Mouse (Mus musculus): ENCODE results near the gene Ccar1. TPM values are rescaled to one million over a fixed set of nuclear protein-coding genes. Genes with fewer than 3 reads are reported as not detected.
"Not testable (repeated sequence)": the region's sequence is repeated elsewhere in the genome, so short reads cannot be mapped to it uniquely, and the experiment has no call there.

The Ccar1 gene
- polyA plus RNA-seq, 1 experiment = 108 TPM

DNA sequence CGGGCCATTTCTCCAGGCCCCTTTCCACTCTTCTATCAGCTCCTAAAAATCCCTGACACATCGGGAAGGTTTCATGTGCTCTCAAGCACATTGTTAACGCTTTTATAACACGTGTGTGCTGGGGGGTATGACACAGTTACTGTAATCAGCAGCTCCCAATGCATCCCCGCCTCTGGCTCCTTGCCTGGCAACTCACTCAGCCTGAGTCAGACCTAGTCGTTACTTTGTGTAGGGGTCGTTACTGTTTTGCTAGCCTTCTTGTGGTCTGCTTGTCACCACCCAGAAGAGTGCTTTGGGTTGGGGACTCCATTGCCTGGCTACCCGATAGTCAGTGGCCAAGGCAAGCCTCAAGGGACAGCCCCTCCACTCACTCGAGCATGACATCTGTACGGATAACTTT, 61.3 kb downstream of the Ccar1 start:
- TF ChIP-seq POLR2A (IDR thresholded peaks at IDR 0.05; ENCODE audit: low read depth, low read length) (no peak), CTCF (IDR thresholded peaks at IDR 0.05; ENCODE audit: borderline replicate concordance, insufficient read depth, low read length) (no peak)
- no peaks in the 10 kb centered on the region; the same call in none of the 2 replicates for H3K4me1 ChIP-seq (ENCODE audit: control insufficient read depth, insufficient read depth, low read length)
- H3K4me3 ChIP-seq (ENCODE audit: insufficient read depth, low read length) = no peak overlapping the region

DNA sequence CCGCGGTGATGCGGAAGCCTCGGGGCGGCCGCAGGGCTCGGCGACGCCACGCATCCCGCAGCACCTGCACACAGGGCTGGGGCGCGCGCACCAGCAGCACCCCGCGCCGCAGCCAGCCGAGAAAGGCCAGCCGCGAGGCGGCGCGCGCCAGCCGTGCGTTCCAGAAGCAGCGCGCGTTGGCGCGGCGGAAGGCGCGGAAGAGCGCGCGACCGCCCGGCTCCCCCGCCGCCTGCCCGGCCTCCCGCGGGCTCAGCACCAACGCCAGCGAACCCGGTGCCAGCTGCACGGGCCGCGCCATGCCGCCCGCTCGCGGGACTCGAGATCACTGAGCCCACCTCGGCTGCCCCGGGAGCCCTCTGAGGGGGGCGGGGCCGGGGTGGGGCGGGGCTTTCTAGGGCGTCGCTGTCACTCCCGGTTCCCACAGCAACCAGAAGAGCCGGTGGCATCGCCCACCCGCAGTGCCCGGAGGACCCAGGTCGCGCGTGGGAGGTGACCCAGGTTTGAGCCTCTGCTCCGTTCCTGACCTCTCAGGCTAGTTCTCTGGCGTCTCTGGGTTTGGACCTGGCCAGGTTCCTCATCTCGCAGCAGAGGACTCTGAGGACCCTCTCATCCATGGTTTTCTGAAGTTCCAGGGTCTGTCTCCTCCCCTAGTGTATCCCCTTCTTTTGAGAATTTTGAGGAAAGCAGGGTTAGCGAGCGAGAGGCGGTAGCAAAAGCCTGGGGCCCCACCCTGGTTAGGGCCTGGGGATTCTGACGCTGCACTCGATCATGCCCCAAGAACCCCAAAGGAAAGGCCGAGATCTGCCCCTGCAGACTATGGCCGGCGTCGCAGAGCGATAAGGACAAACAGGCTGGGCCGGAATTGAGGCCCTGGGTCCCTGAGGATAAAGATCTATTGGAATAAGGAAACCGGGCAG, 66.1 kb downstream of the Ccar1 start, which contains the start of gene Stox1:
Gene Stox1 (minus strand): TSS at position 358 of the 917 bp plus-strand sequence.
- no peak within 1 kb of the TSS for H3K27ac ChIP-seq (ENCODE audit: insufficient read depth, low read length)

More for the DNA sequence above, 61.3 kb downstream of the Ccar1 start:
- no peak overlapping the region for H3K27ac ChIP-seq (ENCODE audit: insufficient read depth, low read length)

DNA sequence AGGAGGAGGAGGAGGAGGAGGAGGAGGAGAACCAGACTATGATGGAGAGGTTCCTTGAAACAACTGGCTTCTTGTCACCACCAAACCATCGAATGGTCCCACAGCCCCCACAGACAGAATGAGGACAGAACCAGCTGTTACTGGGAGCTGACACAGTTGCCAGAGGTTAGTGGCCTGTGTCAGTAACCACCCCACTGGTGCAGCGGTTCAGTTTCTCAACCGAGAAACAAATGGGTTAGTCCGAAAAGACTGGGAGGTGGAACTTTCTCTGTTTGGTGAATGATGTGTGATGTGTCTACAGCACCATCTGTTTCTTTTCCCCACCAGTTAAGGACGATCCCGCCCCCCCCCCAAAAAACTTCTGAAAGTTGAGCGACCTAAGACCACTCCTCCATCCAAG, 67.2 kb downstream of the Ccar1 start:
- Histone ChIP-seq H3K4me1 (ENCODE audit: control insufficient read depth, insufficient read depth, low read length) (no peaks in the 10 kb centered on the region; the same call in 1 of the 2 replicates), H3K4me3 (ENCODE audit: insufficient read depth, low read length) (no peak overlapping the region), H3K27ac (ENCODE audit: insufficient read depth, low read length) (no peak overlapping the region)
- TF ChIP-seq CTCF (IDR thresholded peaks at IDR 0.05; ENCODE audit: borderline replicate concordance, insufficient read depth, low read length) = no peak
- no peak for TF ChIP-seq POLR2A (IDR thresholded peaks at IDR 0.05; ENCODE audit: low read depth, low read length)

More for the DNA sequence above, 66.1 kb downstream of the Ccar1 start, which contains the start of gene Stox1:
- Histone ChIP-seq H3K4me1 (ENCODE audit: control insufficient read depth, insufficient read depth, low read length) (no peaks in the 10 kb centered on the region; the same call in none of the 2 replicates), H3K4me3 (ENCODE audit: insufficient read depth, low read length) (peak within 1 kb of the TSS; percentile 50)
- TF ChIP-seq POLR2A (IDR thresholded peaks at IDR 0.05; ENCODE audit: low read depth, low read length) = no peak
- TF ChIP-seq CTCF (IDR thresholded peaks at IDR 0.05; ENCODE audit: borderline replicate concordance, insufficient read depth, low read length) = peak; percentile 47

DNA sequence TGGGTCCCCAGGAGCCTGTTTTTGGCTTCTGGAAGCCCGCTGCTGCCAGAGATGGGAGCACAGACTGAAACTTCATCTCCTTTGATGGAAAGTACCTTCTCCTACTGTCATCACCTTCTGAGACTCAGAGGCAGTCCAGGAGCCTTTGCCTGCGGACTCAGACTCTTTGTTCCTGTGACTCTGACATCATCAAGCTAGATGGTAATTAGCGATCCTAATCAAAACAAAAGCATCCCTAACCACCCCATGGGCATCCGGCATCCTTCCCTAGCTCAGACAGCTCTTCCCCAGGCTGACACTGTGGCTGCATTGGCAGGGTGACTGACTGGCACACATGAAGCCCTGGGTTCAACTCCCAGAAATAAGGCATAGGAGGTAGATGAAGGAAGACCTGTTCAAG, 69.4 kb downstream of the Ccar1 start:
- Histone ChIP-seq H3K4me3 (ENCODE audit: insufficient read depth, low read length) (no peak overlapping the region), H3K4me1 (ENCODE audit: control insufficient read depth, insufficient read depth, low read length) (no peaks in the 10 kb centered on the region; the same call in 1 of the 2 replicates), H3K27ac (ENCODE audit: insufficient read depth, low read length) (no peak overlapping the region)
- TF ChIP-seq CTCF (IDR thresholded peaks at IDR 0.05; ENCODE audit: borderline replicate concordance, insufficient read depth, low read length) (no peak), POLR2A (IDR thresholded peaks at IDR 0.05; ENCODE audit: low read depth, low read length) (no peak)

DNA sequence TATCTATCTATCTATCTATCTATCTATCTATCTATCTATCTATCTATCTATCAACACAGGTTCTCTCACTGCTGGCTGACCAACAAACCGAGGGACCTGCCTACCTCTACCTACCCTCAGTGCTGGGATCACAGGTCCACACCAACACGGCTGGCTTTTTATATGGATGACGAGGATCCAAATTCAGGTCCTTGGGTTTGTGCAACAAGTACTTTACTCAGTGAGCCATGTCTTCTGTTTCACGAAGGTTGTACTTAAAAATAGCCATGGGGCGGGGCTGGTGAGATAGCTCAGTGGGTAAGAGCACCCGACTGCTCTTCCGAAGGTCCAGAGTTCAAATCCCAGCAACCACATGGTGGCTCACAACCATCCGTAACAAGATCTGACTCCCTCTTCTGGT, 71.5 kb downstream of the Ccar1 start:
- H3K4me3 ChIP-seq (ENCODE audit: insufficient read depth, low read length); H3K27ac ChIP-seq (ENCODE audit: insufficient read depth, low read length); H3K4me1 ChIP-seq (ENCODE audit: control insufficient read depth, insufficient read depth, low read length): not testable (repeated sequence)

DNA sequence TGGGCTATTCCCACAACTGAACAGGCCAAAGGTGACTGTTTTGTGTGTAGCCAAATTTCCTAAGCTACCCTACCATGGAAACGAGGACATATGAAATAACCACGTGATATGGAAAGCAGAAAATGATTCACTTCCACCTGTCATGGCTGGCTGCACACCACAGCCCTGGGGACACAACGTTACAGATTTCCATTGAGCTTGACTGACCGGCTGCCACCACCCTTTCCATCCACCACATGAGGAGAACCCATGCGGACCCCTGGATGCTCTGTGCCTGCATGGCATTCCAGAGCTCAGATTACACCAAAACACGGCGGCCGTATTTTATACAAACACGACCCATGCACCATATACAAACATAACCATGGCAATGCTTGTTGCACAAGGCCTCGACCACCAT, 78.6 kb downstream of the Ccar1 start:
- Histone ChIP-seq H3K4me3 (ENCODE audit: insufficient read depth, low read length) (no peak overlapping the region), H3K4me1 (ENCODE audit: control insufficient read depth, insufficient read depth, low read length) (no peaks in the 10 kb centered on the region), H3K27ac (ENCODE audit: insufficient read depth, low read length) (no peak overlapping the region)
- TF ChIP-seq CTCF (IDR thresholded peaks at IDR 0.05; ENCODE audit: borderline replicate concordance, insufficient read depth, low read length) = no peak
- TF ChIP-seq POLR2A (IDR thresholded peaks at IDR 0.05; ENCODE audit: low read depth, low read length) = no peak

DNA sequence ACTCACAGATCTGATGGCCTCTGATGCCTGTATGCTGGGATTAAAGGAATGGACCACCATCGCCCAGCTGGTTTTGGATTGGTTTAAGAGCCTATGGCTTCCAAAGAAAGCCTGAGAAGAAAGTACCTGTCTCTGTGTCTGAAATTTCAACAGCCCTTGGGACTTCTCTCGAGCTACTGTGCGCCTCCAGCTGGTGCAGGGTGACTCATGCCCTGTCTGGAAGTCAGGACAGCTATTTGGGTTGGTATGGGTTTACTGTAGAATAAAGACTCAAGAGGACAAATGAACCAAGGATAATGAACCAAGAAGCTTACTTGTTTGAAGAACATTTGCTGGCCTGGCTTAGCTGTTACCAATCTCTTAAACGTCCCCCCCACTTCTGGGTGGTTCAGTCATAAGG, 88.5 kb downstream of the Ccar1 start:
- Histone ChIP-seq H3K27ac (ENCODE audit: insufficient read depth, low read length) (no peak overlapping the region), H3K4me1 (ENCODE audit: control insufficient read depth, insufficient read depth, low read length) (no peaks in the 10 kb centered on the region), H3K4me3 (ENCODE audit: insufficient read depth, low read length) (no peak overlapping the region)
- TF ChIP-seq CTCF (IDR thresholded peaks at IDR 0.05; ENCODE audit: borderline replicate concordance, insufficient read depth, low read length) (no peak), POLR2A (IDR thresholded peaks at IDR 0.05; ENCODE audit: low read depth, low read length) (no peak)

DNA sequence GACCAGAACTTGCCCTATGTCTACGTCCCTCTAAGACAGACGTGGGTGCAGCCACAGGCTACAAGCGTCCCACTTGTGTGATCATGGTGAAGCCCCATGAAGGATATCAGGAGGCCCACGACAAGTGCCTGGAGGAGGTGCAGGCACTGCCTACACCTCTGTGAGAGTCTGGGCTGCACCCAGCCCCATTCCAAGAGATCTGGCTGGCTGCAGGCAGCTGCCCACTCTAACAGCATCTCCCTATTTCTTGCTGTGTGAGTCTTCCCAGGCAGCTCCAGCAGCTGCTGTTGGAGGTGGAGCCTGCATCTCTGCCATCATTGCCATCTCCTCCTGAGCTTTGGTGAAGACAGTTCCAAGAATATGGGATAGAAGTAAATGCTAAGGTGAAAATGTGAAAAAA, 89.7 kb downstream of the Ccar1 start:
- no peak overlapping the region for H3K4me3 ChIP-seq (ENCODE audit: insufficient read depth, low read length)
- TF ChIP-seq CTCF (IDR thresholded peaks at IDR 0.05; ENCODE audit: borderline replicate concordance, insufficient read depth, low read length) (no peak), POLR2A (IDR thresholded peaks at IDR 0.05; ENCODE audit: low read depth, low read length) (no peak)
- no peaks in the 10 kb centered on the region for H3K4me1 ChIP-seq (ENCODE audit: control insufficient read depth, insufficient read depth, low read length)
- H3K27ac ChIP-seq (ENCODE audit: insufficient read depth, low read length) = no peak overlapping the region

Other genes with a start within 250 kb of the Ccar1 start
- 34.4 and 37.0 TPM in 2 replicates for gene Kif1bp, start 213.8 kb downstream of the Ccar1 start, polyA plus RNA-seq (2011; ENCODE audit: insufficient read length, low read depth, missing spikeins)
- 68.2 and 82.4 TPM in 2 replicates for gene Ddx21, start 190.0 kb downstream of the Ccar1 start, polyA plus RNA-seq (2011; ENCODE audit: insufficient read length, low read depth, missing spikeins)
- 119 and 165 TPM in 2 replicates for gene Ddx50, start 141.1 kb downstream of the Ccar1 start, polyA plus RNA-seq (2011; ENCODE audit: insufficient read length, low read depth, missing spikeins)
- gene Stox1, start 66.2 kb downstream of the Ccar1 start, polyA plus RNA-seq (2011; ENCODE audit: insufficient read length, low read depth, missing spikeins) = not detected in 2 replicates
- gene Tet1, start 116.7 kb upstream of the Ccar1 start, polyA plus RNA-seq (2011; ENCODE audit: insufficient read length, low read depth, missing spikeins) = 2.4 and 8.8 TPM in 2 replicates
- 16.6 and 18.6 TPM in 2 replicates for gene Slc25a16, start 128.3 kb upstream of the Ccar1 start, polyA plus RNA-seq (2011; ENCODE audit: insufficient read length, low read depth, missing spikeins)
- gene Dna2, start 154.7 kb upstream of the Ccar1 start, polyA plus RNA-seq (2011; ENCODE audit: insufficient read length, low read depth, missing spikeins) = 4.7 and 5.1 TPM in 2 replicates
- 22.0 and 22.4 TPM in 2 replicates for gene Rufy2, start 187.9 kb upstream of the Ccar1 start, polyA plus RNA-seq (2011; ENCODE audit: insufficient read length, low read depth, missing spikeins)
- 47.6 and 68.4 TPM in 2 replicates for gene Hnrnph3, start 231.9 kb upstream of the Ccar1 start, polyA plus RNA-seq (2011; ENCODE audit: insufficient read length, low read depth, missing spikeins)
- gene Pbld2, start 232.0 kb upstream of the Ccar1 start, polyA plus RNA-seq (2011; ENCODE audit: insufficient read length, low read depth, missing spikeins) = 2.3 TPM in 1 of 2 replicates, not detected in the other

Measured in embryonic fibroblast, embryonic 13.5 days (primary cell).